Mouse (Mus musculus) hindbrain, embryonic 11.5 days (tissue): ENCODE measurements at regions not wholly inside any gene's neighbourhood (a gene's known extent, or its start where the extent isn't known, plus 50 kb on each side); places are given as distances from the start of the nearest gene placed in this dataset.

ENCODE experiments used
- ATAC-seq: fragments of 200-750 bp; cut with Nextera tagmentation; 2 replicates; pipeline ENCODE4 v1.8.0; 2017; ENCODE audit warnings: mild to moderate bottlenecking, moderate TSS enrichment, moderate library complexity; ENCODE audit not compliant: low FRiP score
- DNase-seq: peaks from one replicate; pipeline ENCODE4 v3.0.0-alpha.2; 2015; ENCODE audit warnings: low spot score
- H3K27ac ChIP-seq: fragments of 300-500 bp; sonication (generic); 2 replicates; pipeline ENCODE4 v1.5.1; 2014; ENCODE audit warnings: mild to moderate bottlenecking, low read depth, low read length
- H3K27me3 ChIP-seq: fragments of 300-500 bp; sonication (generic); 2 replicates; pipeline ENCODE4 v1.6.1; 2014; ENCODE audit warnings: mild to moderate bottlenecking, low read length, moderate library complexity, mixed read lengths; ENCODE audit not compliant: control insufficient read depth, insufficient read depth
- H3K36me3 ChIP-seq: fragments of 300-500 bp; sonication (generic); 2 replicates; pipeline ENCODE4 v1.6.1; 2014; ENCODE audit warnings: mild to moderate bottlenecking, low read length, moderate library complexity, mixed read lengths; ENCODE audit not compliant: control insufficient read depth, insufficient read depth
- H3K4me1 ChIP-seq: fragments of 300-500 bp; sonication (generic); replicated peaks from 2 replicates; pipeline ENCODE4 v1.6.1; 2014; ENCODE audit warnings: low read length, mixed read lengths; ENCODE audit not compliant: control insufficient read depth, insufficient read depth
- H3K4me2 ChIP-seq: fragments of 300-500 bp; sonication (generic); replicated peaks from 2 replicates; pipeline ENCODE4 v1.6.1; 2014; ENCODE audit warnings: mild to moderate bottlenecking, low read depth, low read length
- H3K4me3 ChIP-seq: fragments of 300-500 bp; sonication (generic); 2 replicates; pipeline ENCODE4 v1.5.1; 2014; ENCODE audit warnings: low read depth, low read length
- H3K9ac ChIP-seq: fragments of 300-500 bp; sonication (generic); 2 replicates; pipeline ENCODE4 v1.6.1; 2014; ENCODE audit warnings: low read depth, low read length
- H3K9me3 ChIP-seq: fragments of 300-500 bp; sonication (generic); 2 replicates; pipeline ENCODE4 v1.6.1; 2016; ENCODE audit warnings: low read length; ENCODE audit not compliant: control insufficient read depth
- WGBS: fragments of 180-500 bp; shearing (Covaris S2); extraction: QIAGEN DNeasy Blood & Tissue Kit; methylation state at CpG from one replicate; pipeline ENCODE4 v1.1.7; 2014; 5-methylcytosine and 5-hydroxymethylcytosine counted together

GRCm38 (mm10) chr8:73645582-73645981 lies 292.2 kb upstream of the Large1 start:
- no peak overlapping the region for H3K4me3 ChIP-seq
- no peaks in the 10 kb centered on the region for H3K27me3 ChIP-seq
- H3K36me3 ChIP-seq: no peaks in the 10 kb centered on the region
- no peak overlapping the region for H3K27ac ChIP-seq
- no peaks in the 10 kb centered on the region for H3K9me3 ChIP-seq
- H3K4me1 ChIP-seq: no peaks in the 10 kb centered on the region
- DNase-seq: no peak
- no peak for ATAC-seq
- WGBS: 84% methylated on average over 4 of the region's 4 CpGs
- H3K9ac ChIP-seq: no peak overlapping the region
- no peak overlapping the region for H3K4me2 ChIP-seq

- Histone ChIP-seq H3K4me1 (no peaks in the 10 kb centered on the region), H3K36me3 (no peaks in the 10 kb centered on the region), H3K9ac (no peak overlapping the region), H3K9me3 (no peaks in the 10 kb centered on the region), H3K4me3 (no peak overlapping the region), H3K4me2 (no peak overlapping the region), H3K27me3 (no peaks in the 10 kb centered on the region), H3K27ac (no peak overlapping the region)
- DNase-seq: no peak
- no peak for ATAC-seq
Observed at GRCm38 (mm10) chr8:73626798-73627197, 273.5 kb upstream of the Large1 start.

- 0 out of 2 replicates have a peak, but pooled peaks cover 2% of the 10 kb centered on the region for H3K4me1 ChIP-seq
- DNase-seq: peak; percentile 1
- H3K27ac ChIP-seq: no peak overlapping the region
- peak; percentile 59; the same call in 1 of the 2 replicates for ATAC-seq
- H3K36me3 ChIP-seq: no peaks in the 10 kb centered on the region
- no peak overlapping the region for H3K4me2 ChIP-seq
- WGBS: 95% methylated on average over 1 of the region's 1 CpGs
- no peak overlapping the region for H3K4me3 ChIP-seq
- H3K9ac ChIP-seq: no peak overlapping the region
- peaks cover 5% of the 10 kb centered on the region for H3K9me3 ChIP-seq
- H3K27me3 ChIP-seq: no peaks in the 10 kb centered on the region
Observed at GRCm38 (mm10) chr8:73618946-73619345, 265.6 kb upstream of the Large1 start.

- DNase-seq (no peak), ATAC-seq (no peak)
- WGBS: 92% methylated on average over 2 of the region's 2 CpGs
- H3K4me1 ChIP-seq: 0 out of 2 replicates have a peak, but pooled peaks cover 2% of the 10 kb centered on the region
- no peaks in the 10 kb centered on the region for H3K27me3 ChIP-seq
- no peak overlapping the region for H3K4me3 ChIP-seq
- no peak overlapping the region for H3K27ac ChIP-seq
- no peak overlapping the region for H3K4me2 ChIP-seq
- no peaks in the 10 kb centered on the region for H3K36me3 ChIP-seq
- H3K9ac ChIP-seq: no peak overlapping the region
- H3K9me3 ChIP-seq: peaks cover 5% of the 10 kb centered on the region
Observed at GRCm38 (mm10) chr8:73614631-73615030, 261.3 kb upstream of the Large1 start.

GRCm38 (mm10) chr8:73614106-73614505 lies 260.8 kb upstream of the Large1 start:
- H3K27ac ChIP-seq: no peak overlapping the region
- no peaks in the 10 kb centered on the region for H3K27me3 ChIP-seq
- no peak overlapping the region for H3K4me2 ChIP-seq
- ATAC-seq (no peak), DNase-seq (no peak)
- no peaks in the 10 kb centered on the region for H3K36me3 ChIP-seq
- no peak overlapping the region for H3K4me3 ChIP-seq
- no peak overlapping the region for H3K9ac ChIP-seq
- 0 out of 2 replicates have a peak, but pooled peaks cover 2% of the 10 kb centered on the region for H3K4me1 ChIP-seq
- 81% methylated on average over 2 of the region's 2 CpGs for WGBS
- H3K9me3 ChIP-seq: peaks cover 4% of the 10 kb centered on the region

- Histone ChIP-seq H3K4me3 (no peak overlapping the region), H3K36me3 (no peaks in the 10 kb centered on the region), H3K4me1 (no peaks in the 10 kb centered on the region), H3K4me2 (no peak overlapping the region), H3K9ac (no peak overlapping the region), H3K27ac (no peak overlapping the region), H3K9me3 (no peaks in the 10 kb centered on the region), H3K27me3 (no peaks in the 10 kb centered on the region)
- 93% methylated on average over 10 of the region's 10 CpGs for WGBS
- ATAC-seq (no peak), DNase-seq (no peak)
Observed at GRCm38 (mm10) chr8:73611583-73611982, 258.2 kb upstream of the Large1 start.

- Histone ChIP-seq H3K4me2 (no peak overlapping the region), H3K27me3 (no peaks in the 10 kb centered on the region), H3K27ac (no peak overlapping the region), H3K9ac (no peak overlapping the region), H3K9me3 (no peaks in the 10 kb centered on the region), H3K4me3 (no peak overlapping the region), H3K36me3 (no peaks in the 10 kb centered on the region), H3K4me1 (no peaks in the 10 kb centered on the region)
- ATAC-seq (no peak), DNase-seq (no peak)
Observed at GRCm38 (mm10) chr8:73570599-73570998, 217.3 kb upstream of the Large1 start.

GRCm38 (mm10) chr8:73569963-73570362 lies 216.6 kb upstream of the Large1 start:
- Histone ChIP-seq H3K9me3 (no peaks in the 10 kb centered on the region), H3K9ac (no peak overlapping the region), H3K4me2 (no peak overlapping the region), H3K36me3 (no peaks in the 10 kb centered on the region), H3K4me1 (no peaks in the 10 kb centered on the region), H3K4me3 (no peak overlapping the region), H3K27ac (no peak overlapping the region), H3K27me3 (no peaks in the 10 kb centered on the region)
- ATAC-seq (no peak), DNase-seq (no peak)
